Mouse (Mus musculus) adrenal gland, adult 2 months (tissue): ENCODE data around the gene Zer1. TPM values are rescaled to one million over a fixed set of nuclear protein-coding genes. Genes with fewer than 3 reads are reported as not detected.

Experiments used
- DNase-seq: peaks from one replicate; pipeline ENCODE4 v3.0.0; 2021
- polyA plus RNA-seq: library from polyadenylated mRNA; depleted of rRNA; stranded (reverse); fragments of >200 nt; gene quantifications from 2 replicates; pipeline ENCODE4 v1.2.3, GENCODE M21; 2012
- total RNA-seq, 2 experiments: library from RNA; stranded (reverse); gene quantifications; 2 replicates each; pipeline ENCODE4 v1.2.3; 2021

The Zer1 gene
- total and polyA plus RNA-seq, 3 experiments, result 35.0 to 95.5 (median 40.2) TPM

- peak; percentile 46 for DNase-seq
Observed at GRCm38 (mm10) chr2:30128789-30129188, 4.4 kb upstream of the Zer1 start.

DNA sequence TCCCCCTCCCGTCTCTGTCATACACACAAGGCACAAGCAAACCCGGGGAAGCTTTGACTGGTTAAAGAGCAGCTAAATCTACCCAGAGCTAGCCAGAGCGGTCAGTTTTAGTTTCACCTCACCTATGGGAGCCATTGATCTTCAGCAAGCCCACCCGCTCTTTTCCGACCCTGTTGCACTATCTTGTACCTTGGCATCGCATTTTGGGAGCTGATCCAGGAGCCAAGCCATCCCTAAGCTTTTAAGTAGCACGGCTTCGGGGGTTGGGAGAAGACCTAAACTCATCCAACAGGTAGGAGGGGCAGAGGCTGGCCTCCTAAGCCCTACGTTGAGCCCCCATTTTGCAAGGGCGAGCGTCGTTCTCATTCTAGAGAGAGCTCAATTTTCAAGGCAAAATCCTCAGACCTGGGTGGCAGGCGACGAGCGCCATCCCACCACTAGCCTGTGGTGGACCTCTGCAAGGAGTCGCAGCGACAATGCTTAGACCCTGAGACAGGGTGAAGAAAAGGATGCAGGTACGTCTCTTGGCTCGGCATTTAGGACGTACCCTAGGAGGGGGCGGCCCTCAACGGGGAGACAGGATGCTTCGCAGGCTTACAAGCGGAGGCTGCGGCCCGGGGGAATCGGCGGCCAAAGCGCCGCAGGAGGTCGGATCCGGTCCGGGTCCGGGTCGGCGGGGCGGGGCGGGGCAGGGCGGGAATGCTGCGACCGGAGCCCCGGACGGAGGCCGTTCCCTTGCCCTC, 485 bp downstream of the Zer1 start:
- peak; percentile 30 for DNase-seq

DNA sequence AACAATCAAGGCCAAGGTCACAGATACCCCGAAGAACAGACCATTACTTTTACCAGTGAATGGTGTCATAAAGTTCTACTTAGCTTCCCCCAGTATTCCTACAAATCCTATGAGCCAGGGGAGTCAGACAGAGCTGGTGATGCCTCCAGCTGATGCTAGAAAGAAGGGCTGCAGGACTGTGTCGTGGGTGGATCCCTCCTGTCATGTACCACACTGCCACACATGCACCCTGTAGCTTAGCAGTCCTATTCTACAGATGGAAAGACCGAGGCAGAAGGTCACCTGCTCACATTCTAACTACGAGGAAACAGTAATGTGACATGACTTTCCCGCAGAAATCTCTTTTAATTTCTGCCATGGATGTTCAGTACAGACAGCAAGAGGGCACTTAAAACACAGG, 1.6 kb downstream of the Zer1 start:
- no peak for DNase-seq

DNA sequence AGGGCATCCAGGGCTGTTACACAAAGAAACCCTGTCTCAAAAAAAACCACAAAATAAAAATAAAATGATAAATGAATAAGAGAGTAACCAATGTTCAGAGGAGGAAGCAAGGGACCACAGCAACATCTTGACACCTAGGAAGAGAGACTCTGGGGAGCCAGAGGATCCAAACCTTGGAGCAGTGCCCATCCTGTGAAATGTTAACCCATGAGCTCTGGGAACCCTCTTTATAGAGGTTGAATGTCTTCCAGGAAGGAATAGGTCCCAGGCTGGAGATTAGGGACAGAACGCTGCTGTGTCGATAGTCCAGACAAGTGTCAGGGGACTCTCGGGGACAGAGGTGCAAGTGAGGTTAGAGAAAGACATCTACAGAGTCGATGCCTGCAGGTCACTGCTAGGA, 4.1 kb downstream of the Zer1 start:
- no peak for DNase-seq

- no peak for DNase-seq
Observed at GRCm38 (mm10) chr2:30119641-30120051, 4.7 kb downstream of the Zer1 start.

GRCm38 (mm10) chr2:30112564-30112963, 11.8 kb downstream of the Zer1 start:
- no peak for DNase-seq

DNA sequence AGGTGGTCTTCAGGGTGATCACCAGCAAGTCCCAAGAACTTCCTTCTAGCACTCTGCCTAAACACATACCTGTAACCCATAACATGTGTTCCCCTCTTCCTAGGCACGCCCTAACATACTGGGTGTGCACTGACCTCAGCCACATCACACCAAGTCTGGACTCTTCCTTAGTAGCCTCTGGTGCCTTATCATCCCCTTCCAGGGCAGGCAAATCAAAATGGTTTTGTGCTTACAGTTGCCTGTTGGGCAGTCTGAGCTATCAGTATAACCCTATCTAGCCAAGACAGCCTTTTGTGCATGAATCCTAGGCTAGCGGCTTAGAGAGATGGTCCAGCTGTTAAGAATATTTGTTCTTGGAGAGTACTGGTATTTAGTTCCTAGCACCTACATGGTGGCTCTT, 12.9 kb downstream of the Zer1 start:
- DNase-seq, result no peak

GRCm38 (mm10) chr2:30108260-30108659, 16.1 kb downstream of the Zer1 start:
- DNase-seq, result no peak

- peak; percentile 18 for DNase-seq
Observed at GRCm38 (mm10) chr2:30107646-30108045, 16.7 kb downstream of the Zer1 start.

DNA sequence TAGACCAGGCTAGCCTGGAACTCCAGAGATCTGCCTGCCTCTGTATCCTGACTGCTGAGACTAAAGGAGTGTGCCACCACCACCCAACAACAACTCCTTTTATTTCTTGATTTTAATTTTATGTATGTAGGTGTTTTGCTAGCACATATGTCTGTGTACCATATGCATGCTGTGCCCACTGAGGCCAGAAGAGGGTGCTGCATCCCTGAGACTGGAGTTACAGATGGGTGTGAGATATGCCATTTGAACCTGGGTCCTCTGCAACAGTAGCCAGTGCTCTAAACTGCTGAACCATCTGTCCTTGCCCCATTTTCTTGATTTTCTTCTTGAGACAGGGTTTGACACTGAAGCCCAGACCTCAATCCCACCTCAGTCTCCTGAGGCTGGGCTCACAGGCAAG, 18.0 kb downstream of the Zer1 start:
- peak; percentile 32 for DNase-seq

GRCm38 (mm10) chr2:30100214-30100613, 24.2 kb downstream of the Zer1 start:
- no peak for DNase-seq

DNA sequence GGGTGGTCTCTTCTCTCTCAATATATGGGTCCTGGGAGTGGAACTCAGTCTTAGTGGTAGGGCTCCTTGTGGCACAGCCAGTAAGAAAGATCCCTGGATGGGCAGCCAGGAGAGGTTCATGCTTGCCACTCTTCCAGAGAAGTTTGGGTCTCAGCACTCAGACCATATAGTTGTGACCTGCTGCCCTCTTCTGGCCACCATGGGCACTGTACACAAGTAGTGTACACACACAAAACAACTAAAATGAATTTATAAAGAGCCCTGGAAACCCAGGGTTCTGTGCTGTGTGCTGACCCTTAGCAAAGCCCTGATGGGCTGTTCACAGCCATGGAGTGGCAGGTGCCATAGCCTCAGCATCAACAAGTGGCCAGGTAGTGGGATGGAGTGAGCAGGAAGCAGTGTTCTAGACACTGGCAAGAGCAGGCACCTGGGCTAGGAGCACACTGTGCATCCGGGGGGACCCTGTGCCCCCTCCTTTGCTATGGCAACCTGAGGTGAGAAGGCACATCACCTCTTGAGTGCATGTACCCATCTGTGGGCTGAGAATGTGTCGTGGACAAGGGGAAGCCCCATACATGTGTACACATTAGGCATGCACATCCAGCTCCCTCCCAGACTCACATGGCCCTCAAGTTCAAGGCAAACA, 28.4 kb downstream of the Zer1 start:
- DNase-seq, result peak; percentile 65

DNA sequence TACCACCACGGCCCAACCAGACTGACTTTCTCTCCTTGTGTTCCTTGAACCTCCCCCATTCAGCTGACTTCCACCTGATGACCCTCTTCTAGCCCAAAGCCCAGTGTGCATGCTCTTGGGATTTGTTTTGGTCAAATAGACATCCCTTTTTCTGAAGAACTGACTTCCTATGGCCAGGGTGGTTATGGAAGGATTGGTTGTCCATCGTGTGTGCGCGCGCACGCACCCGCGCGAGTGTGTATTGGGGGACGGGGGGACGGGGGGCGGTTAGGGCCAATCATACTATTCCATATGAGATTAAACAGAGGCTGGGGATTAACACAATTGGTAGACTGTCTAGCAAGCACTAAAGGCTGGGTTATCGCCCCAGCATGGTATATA, 30.2 kb downstream of the Zer1 start:
- DNase-seq, result no peak

DNA sequence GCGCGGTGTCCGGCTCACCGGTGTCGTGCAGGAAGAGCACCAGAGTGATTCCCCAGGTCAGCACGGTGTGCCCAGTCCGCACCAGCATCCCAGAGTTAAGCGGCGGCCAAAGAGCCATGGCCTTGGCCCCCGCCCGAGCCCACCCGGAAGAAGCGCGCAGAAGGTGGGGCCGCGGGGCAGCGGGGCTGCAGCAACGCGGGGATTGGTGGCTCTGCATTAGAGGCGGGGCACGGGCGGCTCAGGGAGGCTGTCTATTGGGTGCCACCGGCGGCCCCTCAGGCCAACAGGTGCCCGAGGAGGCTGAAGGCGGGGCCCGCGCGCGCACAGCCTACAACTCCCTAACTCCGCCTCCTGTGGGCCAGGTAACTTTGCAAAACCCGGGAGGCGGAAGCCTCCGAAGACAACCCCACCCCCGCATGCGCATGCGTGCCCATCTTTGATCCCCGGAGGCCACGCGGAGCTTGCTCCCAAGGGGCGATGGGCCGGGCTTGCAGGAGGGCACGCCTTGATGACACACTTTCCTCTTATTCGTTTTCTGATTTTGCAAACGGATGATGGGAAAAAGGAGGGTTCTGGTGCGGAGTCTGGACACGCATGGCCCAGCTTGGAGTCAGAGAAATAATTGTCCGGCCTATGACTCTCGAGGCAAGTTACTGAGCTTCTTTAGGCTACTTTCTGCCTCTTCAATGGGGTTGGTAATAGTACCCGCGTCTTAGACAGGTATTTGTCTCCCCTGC, 30.7 kb downstream of the Zer1 start, which contains the start of gene Zdhhc12:
Zdhhc12 (minus strand) TSS at position 178 of the 737 bp plus-strand sequence.
- peak; percentile 99 for DNase-seq

- DNase-seq, result no peak
Observed at GRCm38 (mm10) chr2:30092280-30092918, 32.0 kb downstream of the Zer1 start.

DNA sequence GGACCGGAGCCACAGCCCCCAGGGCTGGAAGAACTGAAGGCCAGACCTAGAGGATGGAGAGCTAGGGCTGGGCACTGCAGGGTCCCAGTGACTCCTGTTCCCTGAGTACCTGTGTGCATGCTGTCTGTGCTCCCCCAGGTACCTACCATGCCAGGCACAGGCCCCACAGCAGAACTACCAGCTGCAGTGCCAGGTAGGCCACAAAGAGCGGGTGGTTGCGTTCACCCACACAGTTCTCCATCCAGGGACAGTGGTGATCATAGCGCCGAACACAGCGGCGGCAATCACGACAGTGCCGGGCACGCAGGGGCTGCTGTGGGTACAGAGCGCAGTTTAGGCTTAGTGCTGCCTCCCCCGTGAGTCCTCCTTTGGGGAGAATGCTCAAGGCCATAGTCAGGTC, 32.9 kb downstream of the Zer1 start:
- no peak for DNase-seq

DNA sequence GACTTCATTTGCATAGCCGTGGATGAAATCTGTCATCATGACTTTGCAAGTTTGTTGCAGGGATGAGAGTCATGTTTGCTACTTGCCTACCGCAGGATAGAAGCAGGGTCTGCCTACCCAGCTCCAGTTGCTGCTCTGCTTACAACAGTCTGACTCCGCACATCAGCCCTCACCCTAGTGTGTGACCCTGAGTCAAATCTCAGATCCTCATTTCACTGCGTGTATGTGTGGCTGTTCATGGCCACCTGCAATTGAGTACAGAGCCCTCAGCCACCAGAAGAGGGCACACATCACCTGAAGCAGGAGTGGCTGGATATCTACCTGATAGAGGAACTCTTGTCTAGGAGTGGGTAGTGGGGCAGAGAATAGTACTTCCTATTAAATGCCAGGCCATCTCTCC, 37.1 kb downstream of the Zer1 start:
- DNase-seq, result no peak

DNA sequence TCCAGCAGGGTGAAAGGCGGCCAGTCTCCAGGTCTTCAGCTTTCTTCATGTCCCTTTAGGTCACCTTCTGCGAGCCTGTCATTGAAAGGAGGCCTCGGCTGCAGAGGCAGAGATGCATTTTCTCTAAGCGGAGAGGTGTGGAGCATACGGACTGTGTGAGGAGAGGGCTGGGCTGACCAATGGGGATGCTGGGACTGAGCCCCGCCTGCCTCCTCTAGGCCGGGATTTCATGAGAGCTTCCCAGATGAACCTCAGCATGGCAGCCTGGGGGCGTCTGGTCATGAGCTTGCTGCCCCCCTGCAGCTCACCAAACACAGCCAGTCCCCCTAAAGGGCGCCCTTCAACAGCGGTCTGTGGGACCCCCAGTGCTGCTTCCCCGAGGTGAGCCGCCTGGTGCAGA, 39.8 kb downstream of the Zer1 start:
- no peak for DNase-seq

GRCm38 (mm10) chr2:30084113-30084512, 40.3 kb downstream of the Zer1 start:
- no peak for DNase-seq

DNA sequence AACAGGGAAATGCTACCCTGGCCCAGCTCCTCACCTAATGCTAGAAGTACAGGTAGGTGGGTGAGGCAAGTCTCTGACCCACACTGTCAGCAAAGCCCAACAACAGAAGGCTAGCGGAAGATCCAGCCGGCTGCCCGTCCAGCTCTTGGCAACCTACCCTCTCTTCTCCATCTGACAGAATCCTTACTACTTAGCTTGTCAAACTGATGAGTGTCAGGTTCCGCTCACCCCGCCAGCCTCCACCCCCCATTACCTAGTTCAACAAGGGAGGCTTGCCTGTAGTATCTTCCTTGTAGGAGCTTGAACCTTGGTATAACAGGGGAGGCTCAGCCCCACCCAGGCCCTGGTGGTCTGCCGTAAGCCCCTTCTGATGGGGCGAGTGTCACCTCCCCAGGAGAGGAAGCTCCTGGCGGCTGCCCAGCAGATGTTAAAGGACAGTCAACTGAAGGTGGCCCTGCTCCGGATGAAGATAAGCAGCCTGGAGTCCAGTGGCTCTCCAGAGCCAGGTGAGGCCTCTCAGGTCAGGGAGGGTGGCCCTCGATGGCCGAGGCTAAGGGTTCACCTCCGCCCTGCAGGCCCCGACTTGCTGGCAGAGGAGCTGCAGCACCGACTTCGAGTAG, 44.1 kb downstream of the Zer1 start:
- no peak for DNase-seq

DNA sequence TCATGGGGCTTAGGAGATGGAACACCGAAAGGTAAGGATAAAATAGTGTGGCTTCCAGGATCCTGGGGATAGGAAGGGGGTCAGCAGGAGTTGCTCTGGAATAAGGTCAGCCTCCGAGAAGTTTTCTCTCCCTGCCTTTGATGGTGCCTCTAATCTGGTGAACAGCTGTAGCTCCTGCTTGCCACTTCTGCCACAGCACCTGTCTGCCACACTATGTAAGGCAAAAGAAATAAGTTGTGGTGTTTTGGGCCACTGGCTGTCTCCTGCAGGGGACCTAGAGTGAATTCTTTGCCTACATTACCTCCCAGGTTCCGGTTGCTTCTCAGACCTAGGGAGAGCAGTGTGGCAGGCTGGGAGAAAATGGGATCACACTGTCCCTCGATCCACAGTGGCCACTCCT, 45.6 kb downstream of the Zer1 start:
- no peak for DNase-seq

- peak; percentile 45 for DNase-seq
Observed at GRCm38 (mm10) chr2:30078349-30078712, 46.1 kb downstream of the Zer1 start.
